Mouse (Mus musculus) stomach, embryonic 15.5 days (tissue): ENCODE data around the gene Sept9. TPM values are rescaled to one million over a fixed set of nuclear protein-coding genes. Genes with fewer than 3 reads are reported as not detected.
A peak's percentile ranks its signal among the peaks of the same experiment; 100 is the strongest.

Source experiments
- ATAC-seq: fragments of 200-750 bp; cut with Nextera tagmentation; 2 replicates; pipeline ENCODE4 v1.8.0; 2017; ENCODE audit warnings: low read depth, moderate number of reproducible peaks, moderate TSS enrichment; ENCODE audit not compliant: insufficient read depth, low FRiP score
- H3K27ac ChIP-seq: fragments of 300-500 bp; sonication (generic); 2 replicates; pipeline ENCODE4 v1.5.1; 2015; ENCODE audit warnings: mild to moderate bottlenecking, inconsistent platforms
- H3K27me3 ChIP-seq: fragments of 300-500 bp; sonication (generic); replicated peaks from 2 replicates; pipeline ENCODE4 v1.6.1; 2015; ENCODE audit warnings: inconsistent platforms
- H3K36me3 ChIP-seq: fragments of 300-500 bp; sonication (generic); 2 replicates; pipeline ENCODE4 v1.6.1; 2015; ENCODE audit warnings: inconsistent platforms
- H3K4me1 ChIP-seq: fragments of 300-500 bp; sonication (generic); 2 replicates; pipeline ENCODE4 v1.6.1; 2015; ENCODE audit warnings: inconsistent platforms
- H3K4me2 ChIP-seq: fragments of 300-500 bp; sonication (generic); 2 replicates; pipeline ENCODE4 v1.6.1; 2015; ENCODE audit warnings: mild to moderate bottlenecking, inconsistent platforms
- H3K4me3 ChIP-seq: fragments of 300-500 bp; sonication (generic); replicated peaks from 2 replicates; pipeline ENCODE4 v1.5.1; 2015; ENCODE audit warnings: inconsistent platforms
- H3K9ac ChIP-seq: fragments of 300-500 bp; sonication (generic); 2 replicates; pipeline ENCODE4 v1.6.1; 2015; ENCODE audit warnings: inconsistent platforms
- H3K9me3 ChIP-seq: fragments of 300-500 bp; sonication (generic); 2 replicates; pipeline ENCODE4 v1.6.1; 2016; ENCODE audit warnings: inconsistent platforms
- WGBS: fragments of 180-500 bp; shearing (Covaris S2); methylation state at CpG from one replicate; pipeline ENCODE4 v1.1.7; 2015; 5-methylcytosine and 5-hydroxymethylcytosine counted together
- polyA plus RNA-seq: library from polyadenylated mRNA; unstranded; fragments of >200 nt; fragmentation: Nextera tagmentation; extraction: Ambion mirVana; gene quantifications from 2 replicates; pipeline ENCODE4 v1.2.1, GENCODE M21; 2015

Sept9 gene
- polyA plus RNA-seq, 1 experiment from 2014 or later, result 107 TPM

- no peak overlapping the region for H3K27ac ChIP-seq
- peaks cover 3% of the 10 kb centered on the region; the same call in 1 of the 2 replicates for H3K4me1 ChIP-seq
- 61% methylated on average over 8 of the region's 8 CpGs for WGBS
- no peak overlapping the region for H3K4me3 ChIP-seq
- no peaks in the 10 kb centered on the region for H3K27me3 ChIP-seq
- peaks cover 20% of the 10 kb centered on the region for H3K36me3 ChIP-seq
- no peak overlapping the region for H3K4me2 ChIP-seq
- no peaks in the 10 kb centered on the region for H3K9me3 ChIP-seq
- H3K9ac ChIP-seq, result no peak overlapping the region
- ATAC-seq, result no peak
Observed at GRCm38 (mm10) chr11:117161574-117161973, 37.9 kb upstream of the Sept9 start.

DNA sequence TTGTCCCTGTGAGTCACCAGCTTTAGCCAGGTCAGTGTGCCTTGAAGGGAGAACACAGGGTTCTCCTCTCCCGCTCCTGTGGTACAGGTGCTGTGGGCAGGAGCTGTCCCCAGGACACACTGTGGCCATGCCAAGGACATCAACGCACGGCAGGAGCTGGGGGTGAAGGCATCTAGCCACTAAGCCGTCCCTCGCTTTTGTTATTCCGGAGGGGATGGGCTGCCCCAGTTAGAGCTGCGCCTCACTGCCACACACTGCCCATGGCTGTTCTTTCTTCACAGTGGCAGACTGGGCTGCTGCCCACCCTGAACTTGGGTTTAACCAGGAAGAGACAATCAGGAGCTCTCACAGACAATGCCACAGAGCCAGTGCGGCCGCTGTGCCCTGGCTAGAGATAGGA lies 36.4 kb upstream of the Sept9 start:
- ATAC-seq, result no peak
- WGBS, result 87% methylated on average over 9 of the region's 9 CpGs

GRCm38 (mm10) chr11:117163771-117164170 lies 35.7 kb upstream of the Sept9 start:
- Histone ChIP-seq H3K4me1 (peaks cover 2% of the 10 kb centered on the region; the same call in 1 of the 2 replicates), H3K27me3 (no peaks in the 10 kb centered on the region), H3K27ac (no peak overlapping the region), H3K4me2 (no peak overlapping the region), H3K9ac (no peak overlapping the region), H3K36me3 (peaks cover 7% of the 10 kb centered on the region; the same call in 1 of the 2 replicates), H3K9me3 (no peaks in the 10 kb centered on the region), H3K4me3 (no peak overlapping the region)
- WGBS, result 75% methylated on average over 6 of the region's 6 CpGs
- no peak for ATAC-seq

More for the DNA sequence above, 36.4 kb upstream of the Sept9 start:
- Histone ChIP-seq H3K4me3 (no peak overlapping the region), H3K4me1 (peaks cover 3% of the 10 kb centered on the region; the same call in 1 of the 2 replicates), H3K9ac (no peak overlapping the region), H3K36me3 (peaks cover 8% of the 10 kb centered on the region; the same call in 1 of the 2 replicates), H3K27ac (no peak overlapping the region), H3K4me2 (no peak overlapping the region), H3K27me3 (no peaks in the 10 kb centered on the region), H3K9me3 (no peaks in the 10 kb centered on the region)

- ATAC-seq, result no peak
- H3K27ac ChIP-seq, result no peak overlapping the region
- no peak overlapping the region for H3K4me2 ChIP-seq
- H3K27me3 ChIP-seq, result no peaks in the 10 kb centered on the region
- no peaks in the 10 kb centered on the region for H3K4me1 ChIP-seq
- H3K36me3 ChIP-seq, result no peaks in the 10 kb centered on the region
- H3K4me3 ChIP-seq, result no peak overlapping the region
- H3K9ac ChIP-seq, result no peak overlapping the region
- H3K9me3 ChIP-seq, result no peaks in the 10 kb centered on the region
- 73% methylated on average over 20 of the region's 20 CpGs for WGBS
Observed at GRCm38 (mm10) chr11:117168278-117169087, 31.0 kb upstream of the Sept9 start.

DNA sequence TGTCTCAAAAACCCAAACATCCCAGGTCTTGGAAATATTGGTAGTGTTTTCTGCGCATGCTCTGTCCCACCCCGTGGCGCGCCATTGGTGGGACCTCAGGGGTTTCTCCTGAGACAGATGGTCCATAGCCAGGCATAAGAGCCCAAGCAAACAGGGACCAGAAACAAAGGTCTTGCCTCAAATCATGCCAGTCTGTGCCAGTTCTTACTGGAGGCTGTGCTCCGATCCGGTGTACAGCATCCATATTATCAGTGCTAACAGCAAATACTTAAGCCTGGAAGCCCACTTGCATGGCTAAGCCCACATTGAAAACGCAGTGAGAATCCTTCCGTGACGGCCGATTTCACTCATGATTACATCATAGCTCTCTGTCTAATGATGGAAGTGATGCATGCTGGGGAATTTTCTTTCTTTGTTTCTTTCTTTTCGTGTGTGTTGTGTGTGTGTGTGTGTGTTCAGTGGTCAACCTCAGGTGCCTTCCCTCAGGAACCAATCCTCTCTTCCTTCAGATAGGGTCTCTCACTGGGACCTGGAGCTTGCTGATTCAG lies 30.3 kb upstream of the Sept9 start:
- peaks cover under 1% of the 10 kb centered on the region; the same call in 1 of the 2 replicates for H3K4me1 ChIP-seq
- no peak overlapping the region for H3K27ac ChIP-seq
- H3K9ac ChIP-seq, result no peak overlapping the region
- WGBS, result 87% methylated on average over 11 of the region's 11 CpGs
- H3K9me3 ChIP-seq, result no peaks in the 10 kb centered on the region
- ATAC-seq, result no peak
- H3K36me3 ChIP-seq, result no peaks in the 10 kb centered on the region
- H3K4me3 ChIP-seq, result no peak overlapping the region
- no peaks in the 10 kb centered on the region for H3K27me3 ChIP-seq
- H3K4me2 ChIP-seq, result no peak overlapping the region

DNA sequence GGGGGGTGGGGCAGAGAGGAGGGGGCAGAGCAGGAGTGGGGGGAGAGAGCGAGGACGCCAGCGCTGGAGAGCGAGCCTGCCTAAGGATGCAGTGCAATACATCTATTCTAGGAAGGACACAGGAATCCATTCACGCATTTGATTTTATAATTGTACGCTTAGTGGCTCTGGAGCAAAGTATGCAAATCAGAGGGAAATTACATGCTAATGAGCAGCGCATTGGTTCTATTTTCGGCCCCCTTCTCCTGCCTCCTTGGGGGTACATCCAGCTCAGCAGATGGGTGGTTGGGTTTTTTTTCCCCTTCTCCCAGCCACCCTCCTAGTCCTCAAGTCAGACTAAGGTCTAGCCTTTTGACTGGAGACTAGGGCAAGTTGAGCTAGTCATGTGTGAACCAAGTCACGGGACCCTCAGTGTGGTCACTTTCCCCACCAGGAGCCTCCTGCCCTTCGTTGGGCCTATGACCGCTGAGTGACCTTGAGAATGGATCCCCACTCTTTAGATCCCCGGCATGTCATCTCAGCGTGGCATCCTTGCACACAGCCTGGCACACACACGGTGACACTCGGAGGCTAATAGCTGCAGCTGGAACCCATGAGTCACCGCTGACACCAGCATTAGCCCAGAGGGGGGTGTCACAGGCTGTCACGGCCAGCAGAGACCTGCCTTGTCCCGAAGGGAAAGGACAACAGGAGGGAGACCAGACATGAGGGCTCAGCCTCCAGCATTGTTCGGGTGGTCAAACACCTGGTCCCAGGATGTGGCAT lies 29.5 kb upstream of the Sept9 start:
- Histone ChIP-seq H3K9me3 (no peaks in the 10 kb centered on the region), H3K27ac (no peak overlapping the region), H3K4me2 (no peak overlapping the region), H3K27me3 (no peaks in the 10 kb centered on the region), H3K4me3 (no peak overlapping the region), H3K4me1 (peaks cover 9% of the 10 kb centered on the region; the same call in 1 of the 2 replicates), H3K36me3 (no peaks in the 10 kb centered on the region), H3K9ac (no peak overlapping the region)
- ATAC-seq, result no peak
- WGBS, result 91% methylated on average over 19 of the region's 19 CpGs

DNA sequence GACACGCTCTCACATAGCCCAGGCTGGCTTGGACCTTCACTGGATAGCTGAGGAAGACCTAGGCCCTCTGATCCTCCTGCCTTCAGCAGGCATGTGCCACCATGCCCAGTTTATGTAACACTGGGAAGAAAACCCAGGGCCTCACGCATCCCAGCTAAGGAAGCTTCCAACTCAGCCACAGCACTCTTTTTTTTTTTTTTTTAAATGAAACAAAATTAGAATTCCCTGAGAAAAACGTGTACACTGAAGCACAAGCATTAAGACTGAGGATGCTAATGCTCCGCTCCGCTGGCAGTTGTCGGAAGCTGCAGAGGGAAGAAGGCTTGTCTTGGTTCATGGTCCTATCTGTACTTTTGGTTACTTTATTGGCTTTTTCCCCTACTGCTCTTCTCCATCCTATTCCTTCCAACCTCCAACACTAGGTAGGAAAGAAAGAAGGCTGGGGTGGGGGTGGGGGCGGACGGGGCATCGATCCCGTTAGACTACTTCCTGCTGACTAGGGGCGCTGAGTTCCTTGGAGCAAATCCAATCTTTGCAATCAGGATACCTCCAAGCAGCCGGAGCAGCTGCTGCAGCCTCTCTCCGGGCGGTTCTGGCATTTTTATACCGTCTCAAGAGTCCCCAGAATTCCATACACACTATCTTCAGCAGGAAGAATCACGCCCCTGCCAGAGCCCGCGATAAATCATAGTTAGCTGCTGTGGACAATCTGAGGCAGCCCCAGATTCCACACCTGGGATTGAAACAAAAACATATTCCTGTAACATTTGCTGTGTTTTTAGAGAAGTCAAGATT lies 25.2 kb upstream of the Sept9 start:
- peaks cover 21% of the 10 kb centered on the region for H3K4me1 ChIP-seq
- H3K4me3 ChIP-seq, result peak overlapping the region; percentile 32
- H3K27ac ChIP-seq, result peak overlapping the region; percentile 80
- H3K9me3 ChIP-seq, result no peaks in the 10 kb centered on the region
- WGBS, result 28% methylated on average over 18 of the region's 18 CpGs
- peak overlapping the region; percentile 53 for H3K4me2 ChIP-seq
- ATAC-seq, result no peak
- H3K36me3 ChIP-seq, result no peaks in the 10 kb centered on the region
- peak overlapping the region; percentile 29; the same call in 1 of the 2 replicates for H3K9ac ChIP-seq
- no peaks in the 10 kb centered on the region for H3K27me3 ChIP-seq

DNA sequence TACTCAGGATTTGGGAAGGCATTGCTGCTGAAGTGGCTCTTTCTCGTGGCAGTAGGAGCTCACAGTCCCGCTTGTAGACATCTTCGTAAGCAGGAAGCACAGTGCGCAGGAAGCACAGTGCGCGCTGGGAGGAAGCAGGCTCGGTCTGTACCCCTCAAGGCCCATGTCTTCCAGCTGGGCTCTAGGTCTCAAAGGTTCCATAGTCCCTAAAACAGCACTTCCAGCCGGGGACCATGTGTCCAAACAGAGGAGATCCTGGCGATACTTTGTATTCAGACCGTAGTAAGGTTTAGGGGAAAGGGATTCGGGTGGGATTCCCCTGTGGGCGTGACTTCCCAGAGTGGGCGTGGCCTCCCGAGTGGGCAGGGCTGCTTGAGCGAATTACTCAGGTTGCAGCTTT lies 24.5 kb upstream of the Sept9 start:
- 27% methylated on average over 15 of the region's 15 CpGs for WGBS
- 0 out of 2 replicates have a peak, but pooled peaks have one; percentile 10 for ATAC-seq
- H3K9me3 ChIP-seq, result no peaks in the 10 kb centered on the region; the same call in 1 of the 2 replicates

DNA sequence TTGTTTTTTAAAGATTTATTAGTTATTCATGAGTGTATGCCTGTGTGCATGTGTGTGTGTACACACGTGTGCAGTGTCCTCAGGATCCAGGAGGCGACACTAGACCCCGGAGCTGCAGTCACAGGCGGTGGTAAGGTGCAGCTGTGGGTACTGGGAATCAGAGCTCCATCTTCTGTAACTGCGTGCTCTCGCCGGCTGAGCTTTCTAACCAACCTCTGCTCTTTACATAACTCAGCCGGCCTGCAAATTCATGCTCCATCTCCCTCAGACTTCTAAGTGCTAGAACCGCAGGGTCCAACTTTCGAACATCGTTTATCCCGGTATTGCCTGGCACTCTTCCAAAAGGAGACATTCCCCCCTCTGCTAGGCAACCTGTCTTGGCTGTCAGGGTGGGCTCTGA lies 24.0 kb upstream of the Sept9 start:
- no peaks in the 10 kb centered on the region for H3K27me3 ChIP-seq
- no peak overlapping the region for H3K9ac ChIP-seq
- H3K4me2 ChIP-seq, result peak overlapping the region; percentile 53
- WGBS, result 59% methylated on average over 12 of the region's 12 CpGs
- peaks cover 21% of the 10 kb centered on the region for H3K4me1 ChIP-seq
- no peak overlapping the region for H3K27ac ChIP-seq
- H3K9me3 ChIP-seq, result no peaks in the 10 kb centered on the region; the same call in 1 of the 2 replicates
- no peaks in the 10 kb centered on the region for H3K36me3 ChIP-seq
- 0 out of 2 replicates have a peak overlapping the region, but pooled peaks have one; percentile 32 for H3K4me3 ChIP-seq
- ATAC-seq, result no peak

More for the DNA sequence above, 24.5 kb upstream of the Sept9 start:
- peak overlapping the region; percentile 29; the same call in 1 of the 2 replicates for H3K9ac ChIP-seq
- no peaks in the 10 kb centered on the region for H3K27me3 ChIP-seq
- H3K27ac ChIP-seq, result peak overlapping the region; percentile 80
- no peaks in the 10 kb centered on the region for H3K36me3 ChIP-seq
- peak overlapping the region; percentile 53 for H3K4me2 ChIP-seq
- H3K4me3 ChIP-seq, result peak overlapping the region; percentile 32
- H3K4me1 ChIP-seq, result peaks cover 21% of the 10 kb centered on the region

GRCm38 (mm10) chr11:117176304-117176703 lies 23.2 kb upstream of the Sept9 start:
- H3K4me2 ChIP-seq, result no peak overlapping the region
- no peaks in the 10 kb centered on the region; the same call in 1 of the 2 replicates for H3K9me3 ChIP-seq
- ATAC-seq, result no peak
- H3K27me3 ChIP-seq, result no peaks in the 10 kb centered on the region
- no peak overlapping the region for H3K4me3 ChIP-seq
- H3K4me1 ChIP-seq, result peaks cover 21% of the 10 kb centered on the region
- 32% methylated on average over 5 of the region's 5 CpGs for whole genome bisulfite sequencing
- no peak overlapping the region for H3K9ac ChIP-seq
- H3K36me3 ChIP-seq, result no peaks in the 10 kb centered on the region
- H3K27ac ChIP-seq, result no peak overlapping the region

GRCm38 (mm10) chr11:117176900-117177299 lies 22.6 kb upstream of the Sept9 start:
- Histone ChIP-seq H3K36me3 (no peaks in the 10 kb centered on the region), H3K9me3 (no peaks in the 10 kb centered on the region; the same call in 1 of the 2 replicates), H3K4me1 (peaks cover 21% of the 10 kb centered on the region), H3K4me2 (no peak overlapping the region), H3K9ac (no peak overlapping the region), H3K27ac (no peak overlapping the region), H3K4me3 (no peak overlapping the region), H3K27me3 (no peaks in the 10 kb centered on the region)
- ATAC-seq, result no peak
- 75% methylated on average over 5 of the region's 5 CpGs for WGBS
